Mouse (Mus musculus): ENCODE results near the gene Slc22a13.

GRCm38 (mm10) chr9:119164743-119165142, 44.2 kb downstream of the Slc22a13 start:
- TF ChIP-seq CTCF (IDR thresholded peaks at IDR 0.05; ENCODE audit: insufficient read depth, low read depth, low read length) (no peak), POLR2A (IDR thresholded peaks at IDR 0.05; ENCODE audit: insufficient read depth, low read depth, low read length) (no peak)

Data from olfactory bulb, adult 2 months (tissue).